Mouse (Mus musculus) heart, postnatal 36 days (tissue): Measurements from ENCODE around the gene Rnf212b. TPM values are rescaled to one million over a fixed set of nuclear protein-coding genes. Genes with fewer than 3 reads are reported as not detected.

Experiments used
- total RNA-seq, 2 experiments: library from RNA; stranded (reverse); gene quantifications; 2 replicates each; pipeline ENCODE4 v1.2.3; 2021

The Rnf212b gene
- total RNA-seq, 2 experiments from 2014 or later, result not detected

Other genes starting within 250 kb of the Rnf212b start
- gene Ajuba, start 236.6 kb upstream of the Rnf212b start, total RNA-seq, result 1 to 10 TPM; 6.1 to 6.4 TPM
- gene 4931414P19Rik, start 208.1 kb upstream of the Rnf212b start, total RNA-seq, result 1 to 10 TPM; 4.0 to 5.9 TPM
- gene Psmb5, start 196.1 kb upstream of the Rnf212b start, total RNA-seq, result 100 to 1,000 TPM; 185 to 191 TPM
- not detected for gene Psmb11, start 192.7 kb upstream of the Rnf212b start, total RNA-seq
- gene Gm17606, start 173.2 kb upstream of the Rnf212b start, total RNA-seq, result not detected
- under 1 TPM; 0.27 to 0.44 TPM for gene Cdh24, start 172.8 kb upstream of the Rnf212b start, total RNA-seq
- gene 1700123O20Rik, start 127.9 kb upstream of the Rnf212b start, total RNA-seq, result 10 to 100 TPM; 14.5 to 16.1 TPM
- 10 to 100 TPM; 72.2 to 80.2 TPM for gene Acin1, start 127.2 kb upstream of the Rnf212b start, total RNA-seq
- not detected for gene Gm29776, start 115.3 kb upstream of the Rnf212b start, total RNA-seq
- gene Cebpe, start 102.0 kb upstream of the Rnf212b start, total RNA-seq, result not detected
- 1 to 10 TPM; 2.6 to 3.1 TPM for gene Slc7a8, start 32.2 kb upstream of the Rnf212b start, total RNA-seq
- gene Homez, start 56.8 kb downstream of the Rnf212b start, total RNA-seq, result 1 to 10 TPM; 5.2 to 8.8 TPM
- 1 to 10 TPM; 2.6 to 2.9 TPM for gene Ppp1r3e, start 63.4 kb downstream of the Rnf212b start, total RNA-seq
- 10 to 100 TPM; 42.1 to 43.4 TPM for gene Bcl2l2, start 69.2 kb downstream of the Rnf212b start, total RNA-seq
- gene Gm20521, start 69.3 kb downstream of the Rnf212b start, total RNA-seq, result 1 to 10 TPM; 3.5 to 6.6 TPM
- gene Pabpn1, start 78.4 kb downstream of the Rnf212b start, total RNA-seq, result 10 to 100 TPM; 45.8 to 51.0 TPM
- gene Slc22a17, start 99.0 kb downstream of the Rnf212b start, total RNA-seq, result 1 to 10 TPM; 2.0 to 2.7 TPM
- gene Efs, start 112.0 kb downstream of the Rnf212b start, total RNA-seq, result 1 to 10 TPM; 2.5 to 2.8 TPM
- not detected for gene Il25, start 118.6 kb downstream of the Rnf212b start, total RNA-seq
- gene Cmtm5, start 122.1 kb downstream of the Rnf212b start, total RNA-seq, result under 1 TPM in 1 of 2 experiments, not detected in 1; 0.46 TPM
- over 10,000 TPM; 23,066 to 24,862 TPM for gene Myh6, start 152.8 kb downstream of the Rnf212b start, total RNA-seq
- gene Gm17428, start 162.8 kb downstream of the Rnf212b start, total RNA-seq, result not detected
- gene Myh7, start 180.5 kb downstream of the Rnf212b start, total RNA-seq, result 1,000 to 10,000 TPM; 2,242 to 2,437 TPM
- gene Ngdn, start 201.3 kb downstream of the Rnf212b start, total RNA-seq, result 10 to 100 TPM; 25.6 to 29.3 TPM